Mouse (Mus musculus) megakaryocyte, embryonic 14.5 days (primary cell): ENCODE results near the gene Kbtbd13. TPM values are rescaled to one million over a fixed set of nuclear protein-coding genes. Genes with fewer than 3 reads are reported as not detected.
"Not testable (repeated sequence)": the region's sequence is repeated elsewhere in the genome, so short reads cannot be mapped to it uniquely, and the experiment has no call there.

Experiments
- H3K27me3 ChIP-seq: replicated peaks from 2 replicates; pipeline ENCODE3; 2012; ENCODE audit warnings: inconsistent platforms
- H3K36me3 ChIP-seq: replicated peaks from 2 replicates; pipeline ENCODE3; 2012; ENCODE audit warnings: low read length, inconsistent platforms, mixed read lengths
- H3K4me1 ChIP-seq: 2 replicates; pipeline ENCODE4 v1.6.1; 2012; ENCODE audit warnings: inconsistent platforms
- H3K4me3 ChIP-seq: replicated peaks from 2 replicates; pipeline ENCODE3; 2012; ENCODE audit warnings: moderate library complexity, mild to moderate bottlenecking, inconsistent platforms
- H3K9me3 ChIP-seq: 2 replicates; pipeline ENCODE4 v1.6.1; 2012; ENCODE audit warnings: inconsistent platforms
- FLI1 ChIP-seq: IDR thresholded peaks from 2 replicates; pipeline ENCODE4 v1.6.1; 2012; ENCODE audit warnings: low read length, inconsistent platforms, mixed read lengths
- GATA1 ChIP-seq: IDR thresholded peaks from 3 replicates; pipeline ENCODE4 v1.6.1; 2012; ENCODE audit warnings: mixed read lengths, low read length, inconsistent platforms, borderline replicate concordance
- polyA plus RNA-seq: library from polyadenylated mRNA; stranded (reverse); fragments of >175 nt; gene quantifications from 2 replicates; pipeline ENCODE4 v1.2.3, GENCODE M21; 2012; ENCODE audit warnings: low replicate concordance; ENCODE audit not compliant: insufficient read depth

Kbtbd13 gene
- polyA plus RNA-seq, 1 experiment = not detected

- TF ChIP-seq FLI1 (no peak), GATA1 (no peak)
- Histone ChIP-seq H3K9me3 (no peaks in the 10 kb centered on the region), H3K4me3 (no peak overlapping the region), H3K4me1 (peaks cover 25% of the 10 kb centered on the region), H3K27me3 (no peaks in the 10 kb centered on the region), H3K36me3 (peaks cover 94% of the 10 kb centered on the region)
These were observed 32.4 kb downstream of the Kbtbd13 start for GRCm38 (mm10) chr9:65358956-65359480.

- Histone ChIP-seq H3K9me3 (no peaks in the 10 kb centered on the region), H3K4me1 (peaks cover 31% of the 10 kb centered on the region), H3K36me3 (peaks cover 87% of the 10 kb centered on the region), H3K27me3 (no peaks in the 10 kb centered on the region), H3K4me3 (no peak overlapping the region)
- TF ChIP-seq FLI1 (no peak), GATA1 (no peak)
These were observed 34.5 kb downstream of the Kbtbd13 start for GRCm38 (mm10) chr9:65356971-65357370.

- TF ChIP-seq FLI1 (no peak), GATA1 (no peak)
- Histone ChIP-seq H3K36me3 (peaks cover 83% of the 10 kb centered on the region), H3K27me3 (no peaks in the 10 kb centered on the region)
These were observed 34.9 kb downstream of the Kbtbd13 start for GRCm38 (mm10) chr9:65356561-65356960.

GRCm38 (mm10) chr9:65353251-65353650 is 38.2 kb downstream of the Kbtbd13 start:
- peaks cover 52% of the 10 kb centered on the region for H3K4me1 ChIP-seq
- no peak for TF ChIP-seq GATA1
- peaks cover 55% of the 10 kb centered on the region for H3K36me3 ChIP-seq
- H3K9me3 ChIP-seq = no peaks in the 10 kb centered on the region
- H3K27me3 ChIP-seq = no peaks in the 10 kb centered on the region
- no peak overlapping the region for H3K4me3 ChIP-seq

More at GRCm38 (mm10) chr9:65356561-65356960, 34.9 kb downstream of the Kbtbd13 start:
- no peaks in the 10 kb centered on the region for H3K9me3 ChIP-seq
- H3K4me3 ChIP-seq = peak overlapping the region; percentile 25
- H3K4me1 ChIP-seq = peaks cover 35% of the 10 kb centered on the region

- TF ChIP-seq FLI1 = no peak
- no peak for TF ChIP-seq GATA1
- H3K4me3 ChIP-seq = peak overlapping the region; percentile 97
- peaks cover 44% of the 10 kb centered on the region for H3K4me1 ChIP-seq
- no peaks in the 10 kb centered on the region for H3K27me3 ChIP-seq
- H3K9me3 ChIP-seq = peaks cover 7% of the 10 kb centered on the region; the same call in 1 of the 2 replicates
- H3K36me3 ChIP-seq = peaks cover 5% of the 10 kb centered on the region
These were observed 44.2 kb downstream of the Kbtbd13 start for GRCm38 (mm10) chr9:65347112-65347850.

- H3K4me3 ChIP-seq = peak overlapping the region; percentile 97
- peaks cover 40% of the 10 kb centered on the region for H3K4me1 ChIP-seq
- H3K36me3 ChIP-seq = peaks cover 5% of the 10 kb centered on the region
- H3K9me3 ChIP-seq = peaks cover 7% of the 10 kb centered on the region; the same call in 1 of the 2 replicates
- TF ChIP-seq FLI1 = no peak
- TF ChIP-seq GATA1 = no peak
- H3K27me3 ChIP-seq = no peaks in the 10 kb centered on the region
These were observed 44.9 kb downstream of the Kbtbd13 start for GRCm38 (mm10) chr9:65346476-65347111.

GRCm38 (mm10) chr9:65345854-65346475 is 45.5 kb downstream of the Kbtbd13 start, which contains the start of gene Pdcd7:
TSS of gene Pdcd7 (plus strand) at chr9:65346104.
- H3K4me1 ChIP-seq = peaks cover 36% of the 10 kb centered on the region
- H3K9me3 ChIP-seq = peaks cover 7% of the 10 kb centered on the region; the same call in 1 of the 2 replicates
- TF ChIP-seq FLI1 (peak; percentile 63; the same call in 1 of the 2 replicates), GATA1 (no peak)
- peak within 1 kb of the TSS; percentile 97 for H3K4me3 ChIP-seq
- H3K27me3 ChIP-seq = no peaks in the 10 kb centered on the region
- peaks cover 5% of the 10 kb centered on the region for H3K36me3 ChIP-seq

GRCm38 (mm10) chr9:65345439-65345838 is 46.0 kb downstream of the Kbtbd13 start:
- peaks cover 12% of the 10 kb centered on the region for H3K9me3 ChIP-seq
- not testable (repeated sequence) for H3K36me3 ChIP-seq, H3K27me3 ChIP-seq
- peak overlapping the region; percentile 97 for H3K4me3 ChIP-seq
- H3K4me1 ChIP-seq = peaks cover 33% of the 10 kb centered on the region

GRCm38 (mm10) chr9:65340414-65340813 is 51.0 kb downstream of the Kbtbd13 start:
- TF ChIP-seq FLI1 = no peak
- H3K9me3 ChIP-seq = peaks cover 25% of the 10 kb centered on the region
- H3K4me3 ChIP-seq = no peak overlapping the region
- H3K36me3 ChIP-seq = peaks cover 9% of the 10 kb centered on the region
- H3K27me3 ChIP-seq = no peaks in the 10 kb centered on the region
- H3K4me1 ChIP-seq = no peaks in the 10 kb centered on the region

GRCm38 (mm10) chr9:65339146-65339545 is 52.3 kb downstream of the Kbtbd13 start:
- Histone ChIP-seq H3K4me1 (no peaks in the 10 kb centered on the region), H3K27me3 (no peaks in the 10 kb centered on the region), H3K4me3 (no peak overlapping the region), H3K9me3 (peaks cover 18% of the 10 kb centered on the region), H3K36me3 (peaks cover 11% of the 10 kb centered on the region)
- TF ChIP-seq GATA1 = no peak
- no peak for TF ChIP-seq FLI1

Other genes starting within 250 kb of the Kbtbd13 start
- 2.6 and 3.6 TPM in 2 replicates for gene Parp16, start 196.3 kb downstream of the Kbtbd13 start, polyA plus RNA-seq
- 0.03 TPM in 1 of 2 replicates, not detected in the other for gene Cilp, start 126.5 kb downstream of the Kbtbd13 start, polyA plus RNA-seq
- gene Clpx, start 97.4 kb downstream of the Kbtbd13 start, polyA plus RNA-seq = 4.8 and 6.1 TPM in 2 replicates
- 7.3 and 14.5 TPM in 2 replicates for gene Pdcd7, start 45.5 kb downstream of the Kbtbd13 start, polyA plus RNA-seq
- 0.28 and 4.7 TPM in 2 replicates for gene Ubap1l, start 30.6 kb downstream of the Kbtbd13 start, polyA plus RNA-seq
- not detected in 2 replicates for gene Rasl12, start 6.9 kb upstream of the Kbtbd13 start, polyA plus RNA-seq
- not detected in 2 replicates for gene Slc51b, start 31.3 kb upstream of the Kbtbd13 start, polyA plus RNA-seq
- 4.8 and 6.3 TPM in 2 replicates for gene Mtfmt, start 44.1 kb upstream of the Kbtbd13 start, polyA plus RNA-seq
- 9.2 and 10.3 TPM in 2 replicates for gene Spg21, start 69.3 kb upstream of the Kbtbd13 start, polyA plus RNA-seq
- gene Ankdd1a, start 128.5 kb upstream of the Kbtbd13 start, polyA plus RNA-seq = 2.0 TPM in 1 of 2 replicates, not detected in the other
- 198 and 329 TPM in 2 replicates for gene Plekho2, start 188.4 kb upstream of the Kbtbd13 start, polyA plus RNA-seq
- gene Pif1, start 195.5 kb upstream of the Kbtbd13 start, polyA plus RNA-seq = 3.9 and 6.9 TPM in 2 replicates
- gene Rbpms2, start 238.0 kb upstream of the Kbtbd13 start, polyA plus RNA-seq = 500 and 536 TPM in 2 replicates